Mouse (Mus musculus): ENCODE data around the gene Lypd5. TPM values are rescaled to one million over a fixed set of nuclear protein-coding genes. Genes with fewer than 3 reads are reported as not detected.

Lypd5 gene
- total RNA-seq, 2 experiments from 2014 or later = not detected

DNA sequence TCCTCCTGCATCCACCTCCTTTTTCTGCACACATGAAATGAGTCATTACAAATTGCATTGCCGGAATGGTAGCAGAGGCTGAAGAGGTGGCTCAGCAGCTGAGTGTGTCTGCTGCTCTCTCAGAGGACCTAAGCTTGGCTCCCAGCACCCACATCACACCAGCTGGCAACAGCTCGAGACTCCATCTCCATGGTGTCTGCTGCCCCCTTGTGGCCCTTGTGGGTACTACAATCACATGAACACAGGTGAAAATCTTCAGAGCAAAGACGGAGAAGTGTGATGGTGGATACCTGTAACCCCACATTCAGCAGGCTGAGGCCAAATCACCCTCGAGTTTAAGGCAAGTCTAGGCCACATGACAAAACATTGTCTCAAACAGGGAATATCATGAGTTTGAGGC is 8.9 kb downstream of the Lypd5 start:
- ATAC-seq (ENCODE audit: poor library complexity, severe bottlenecking) = no peak

GRCm38 (mm10) chr7:24359269-24359668 is 10.3 kb downstream of the Lypd5 start:
- no peak for ATAC-seq (ENCODE audit: poor library complexity, severe bottlenecking)

GRCm38 (mm10) chr7:24361001-24361400 is 12.0 kb downstream of the Lypd5 start:
- peak; percentile 25 for ATAC-seq (ENCODE audit: poor library complexity, severe bottlenecking)

- 0 out of 2 replicates have a peak, but pooled peaks have one; percentile 25 for ATAC-seq (ENCODE audit: poor library complexity, severe bottlenecking)
These were observed 14.2 kb downstream of the Lypd5 start for GRCm38 (mm10) chr7:24363228-24363627.

- peak; percentile 71 for ATAC-seq (ENCODE audit: poor library complexity, severe bottlenecking)
These were observed 15.8 kb downstream of the Lypd5 start for GRCm38 (mm10) chr7:24364827-24365226.

DNA sequence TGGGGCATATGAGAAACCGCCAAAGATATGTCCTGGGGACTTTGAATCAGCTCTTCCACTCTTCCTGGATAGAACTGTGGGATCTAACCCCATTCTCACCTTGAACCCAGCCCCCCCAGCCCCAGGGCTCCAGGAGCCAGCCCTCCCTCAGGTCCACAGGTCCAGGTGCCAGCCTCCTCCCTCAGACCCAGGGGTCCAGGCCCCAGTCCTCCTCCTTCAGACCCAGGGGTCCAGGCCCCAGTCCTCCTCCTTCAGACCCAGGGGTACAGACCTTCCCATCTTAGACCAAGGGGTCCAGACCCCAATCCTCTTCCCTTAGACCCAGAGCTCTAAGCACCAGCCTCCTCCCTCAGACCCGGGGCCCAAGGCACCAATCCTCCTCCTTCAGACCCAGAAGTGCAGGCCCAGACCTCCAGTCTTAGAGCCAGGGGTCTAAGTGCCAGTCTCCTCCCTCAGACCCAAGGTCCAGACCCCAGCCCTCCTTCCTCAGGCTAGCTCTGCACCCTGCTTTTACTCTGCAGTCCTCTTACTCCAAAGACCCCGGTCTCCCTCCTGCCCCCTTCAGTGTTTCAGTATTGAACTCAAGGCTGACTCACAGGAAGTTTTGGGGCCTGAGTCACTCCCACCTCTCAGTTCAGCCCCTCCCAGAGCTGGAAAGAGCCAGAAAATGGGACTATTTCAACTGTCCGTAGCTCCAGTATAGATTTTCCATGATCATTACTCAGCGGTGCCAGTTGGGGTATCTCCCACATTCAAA is 16.4 kb downstream of the Lypd5 start:
- no peak for ATAC-seq (ENCODE audit: poor library complexity, severe bottlenecking)

DNA sequence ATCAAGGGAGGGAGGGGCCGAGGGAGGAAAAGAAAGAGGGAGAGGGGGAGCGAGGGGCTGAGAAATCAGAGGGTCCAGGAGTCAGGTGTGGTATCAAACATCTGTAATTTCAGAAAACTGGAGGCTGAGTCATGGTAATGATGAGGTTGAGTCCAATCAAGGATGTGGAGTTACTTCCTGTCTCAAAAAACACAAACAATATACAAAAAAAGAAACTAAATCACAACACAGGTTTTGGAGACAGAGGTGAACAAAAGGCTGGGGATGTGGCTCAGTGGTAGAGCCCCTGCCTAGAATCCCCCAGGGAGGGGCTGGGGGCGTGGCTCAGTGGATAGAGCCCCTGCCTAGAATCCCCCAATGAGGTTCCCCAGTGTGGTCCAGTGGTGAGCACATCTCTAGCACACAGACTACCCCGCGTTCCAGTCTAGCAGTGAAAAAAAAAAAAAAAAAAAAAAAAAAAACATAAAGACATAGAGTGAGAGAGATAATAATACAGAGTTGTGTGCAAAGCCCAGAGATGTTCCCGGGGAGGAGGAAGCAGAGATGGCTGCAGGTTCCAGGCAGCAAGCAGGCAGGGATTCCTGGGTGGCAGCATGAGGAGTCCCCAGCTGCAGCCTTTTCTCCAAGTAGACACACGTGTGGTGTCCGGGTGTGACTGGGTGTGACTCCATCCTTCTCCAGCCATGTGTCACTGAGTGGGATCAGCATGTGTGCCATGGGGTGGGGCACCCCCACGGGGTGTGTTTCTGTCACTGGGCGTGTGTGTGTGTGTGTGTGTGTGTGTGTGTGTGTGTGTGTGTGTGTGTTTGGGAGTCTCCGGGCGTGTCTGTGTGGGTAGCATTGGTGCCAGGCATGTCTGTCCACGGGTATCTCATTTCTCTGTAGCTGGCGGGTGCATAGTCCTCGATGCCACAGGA is 18.0 kb downstream of the Lypd5 start:
- ATAC-seq (ENCODE audit: poor library complexity, severe bottlenecking) = no peak

DNA sequence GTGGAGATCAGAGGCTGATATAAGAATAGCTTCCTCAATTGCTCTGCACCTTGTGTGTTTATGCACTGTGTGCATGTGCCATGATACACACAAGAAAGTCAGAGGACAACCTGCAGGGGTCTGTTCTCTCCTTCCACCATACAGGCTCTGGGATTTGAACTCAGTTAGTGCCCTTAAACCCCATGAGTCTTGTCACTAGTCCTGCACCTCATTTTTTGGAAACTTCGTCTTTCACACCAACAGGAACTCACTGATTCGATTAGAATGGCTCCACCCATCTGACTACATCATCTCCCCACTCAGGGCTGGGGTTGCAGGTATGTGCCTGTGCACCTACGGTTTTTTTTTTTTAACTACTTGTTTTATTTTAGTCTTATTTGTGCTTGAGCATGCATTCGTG is 19.2 kb downstream of the Lypd5 start:
- no peak for ATAC-seq (ENCODE audit: poor library complexity, severe bottlenecking)

- ATAC-seq (ENCODE audit: poor library complexity, severe bottlenecking) = no peak
These were observed 19.9 kb downstream of the Lypd5 start for GRCm38 (mm10) chr7:24368946-24369345.

- ATAC-seq (ENCODE audit: poor library complexity, severe bottlenecking) = peak; percentile 39
These were observed 20.9 kb downstream of the Lypd5 start, which contains the start of gene Kcnn4 for GRCm38 (mm10) chr7:24369731-24370541. Gene Kcnn4 (plus strand): TSS chr7:24370263.

- ATAC-seq (ENCODE audit: poor library complexity, severe bottlenecking) = no peak
These were observed 22.2 kb downstream of the Lypd5 start for GRCm38 (mm10) chr7:24371012-24371808.

DNA sequence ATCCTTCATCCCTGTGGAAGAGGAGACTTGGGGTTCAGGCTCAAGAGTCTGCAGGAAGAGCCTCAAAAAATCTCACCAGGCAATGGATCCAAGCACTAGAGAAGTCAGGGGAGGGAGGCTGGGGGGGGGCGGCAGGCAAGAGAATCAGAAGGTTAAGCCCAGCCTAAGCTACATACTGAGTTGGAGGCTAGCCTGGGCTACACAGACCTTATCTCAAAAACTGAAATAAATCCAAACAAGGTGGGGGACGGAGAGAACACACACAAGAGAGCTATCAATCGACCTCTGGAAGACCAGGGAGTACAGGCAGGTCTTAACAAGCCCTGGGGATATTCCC is 22.8 kb downstream of the Lypd5 start:
- no peak for ATAC-seq (ENCODE audit: poor library complexity, severe bottlenecking)

DNA sequence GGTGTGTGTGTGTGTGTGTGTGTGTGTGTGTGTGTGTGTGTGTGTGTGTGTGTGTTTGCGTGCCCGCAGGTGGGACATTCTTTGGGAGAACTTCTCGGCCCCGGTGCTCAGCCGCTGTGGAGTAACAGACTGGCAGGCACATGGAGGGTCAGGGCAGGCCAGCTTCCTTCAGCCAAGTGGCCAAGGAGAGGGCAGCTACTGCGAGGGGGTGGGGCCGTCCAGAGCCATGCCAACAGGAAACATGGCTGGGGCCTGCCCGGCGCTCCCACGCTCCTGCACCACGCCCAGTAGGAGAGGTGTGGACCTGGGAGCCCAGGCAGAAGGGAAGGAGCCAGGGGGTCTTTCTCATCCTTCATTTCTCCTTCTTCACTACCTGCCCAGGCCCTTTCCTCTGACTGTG is 23.3 kb downstream of the Lypd5 start:
- ATAC-seq (ENCODE audit: poor library complexity, severe bottlenecking) = peak; percentile 10; the same call in 1 of the 2 replicates

DNA sequence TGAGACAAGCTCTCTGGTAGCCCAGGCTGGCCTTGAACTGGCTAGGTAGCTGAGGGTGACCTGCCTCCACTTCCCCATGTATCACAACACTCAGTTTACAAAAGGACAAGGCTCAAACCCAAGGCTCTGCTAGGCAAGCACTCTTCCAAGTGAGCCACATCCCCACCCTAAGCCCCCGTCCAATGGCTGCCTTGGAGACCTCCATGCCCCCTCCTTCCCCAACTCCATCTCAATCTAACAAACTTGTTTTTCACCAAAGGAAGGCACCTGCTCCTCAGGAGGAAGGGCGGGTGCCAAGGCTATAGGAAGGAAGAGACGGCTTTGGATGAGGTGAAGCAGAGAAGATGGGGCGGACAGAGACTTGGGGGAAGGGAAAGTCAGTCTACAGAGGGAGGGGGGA is 23.8 kb downstream of the Lypd5 start:
- no peak for ATAC-seq (ENCODE audit: poor library complexity, severe bottlenecking)

- peak; percentile 39 for ATAC-seq (ENCODE audit: poor library complexity, severe bottlenecking)
These were observed 24.8 kb downstream of the Lypd5 start for GRCm38 (mm10) chr7:24373538-24374379.

DNA sequence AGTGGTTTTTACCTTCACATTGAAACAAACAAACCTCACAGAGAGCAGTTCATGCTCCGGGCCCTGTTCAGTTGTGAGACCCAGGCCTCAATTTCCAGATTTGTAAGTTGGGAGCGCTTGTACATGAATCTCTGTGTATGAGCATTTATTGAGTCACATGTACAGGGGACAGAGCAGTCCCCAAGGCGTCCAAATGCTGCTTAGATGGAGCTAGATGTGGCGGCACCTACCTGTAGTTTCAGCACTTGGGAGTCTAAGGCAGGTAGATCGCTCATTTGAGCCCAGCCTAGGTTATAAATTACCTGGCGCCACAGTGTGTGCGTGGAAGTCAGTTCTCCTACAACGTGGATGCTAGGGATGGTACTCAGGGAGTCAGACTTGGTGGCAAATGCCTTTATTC is 27.5 kb downstream of the Lypd5 start:
- no peak for ATAC-seq (ENCODE audit: poor library complexity, severe bottlenecking)

DNA sequence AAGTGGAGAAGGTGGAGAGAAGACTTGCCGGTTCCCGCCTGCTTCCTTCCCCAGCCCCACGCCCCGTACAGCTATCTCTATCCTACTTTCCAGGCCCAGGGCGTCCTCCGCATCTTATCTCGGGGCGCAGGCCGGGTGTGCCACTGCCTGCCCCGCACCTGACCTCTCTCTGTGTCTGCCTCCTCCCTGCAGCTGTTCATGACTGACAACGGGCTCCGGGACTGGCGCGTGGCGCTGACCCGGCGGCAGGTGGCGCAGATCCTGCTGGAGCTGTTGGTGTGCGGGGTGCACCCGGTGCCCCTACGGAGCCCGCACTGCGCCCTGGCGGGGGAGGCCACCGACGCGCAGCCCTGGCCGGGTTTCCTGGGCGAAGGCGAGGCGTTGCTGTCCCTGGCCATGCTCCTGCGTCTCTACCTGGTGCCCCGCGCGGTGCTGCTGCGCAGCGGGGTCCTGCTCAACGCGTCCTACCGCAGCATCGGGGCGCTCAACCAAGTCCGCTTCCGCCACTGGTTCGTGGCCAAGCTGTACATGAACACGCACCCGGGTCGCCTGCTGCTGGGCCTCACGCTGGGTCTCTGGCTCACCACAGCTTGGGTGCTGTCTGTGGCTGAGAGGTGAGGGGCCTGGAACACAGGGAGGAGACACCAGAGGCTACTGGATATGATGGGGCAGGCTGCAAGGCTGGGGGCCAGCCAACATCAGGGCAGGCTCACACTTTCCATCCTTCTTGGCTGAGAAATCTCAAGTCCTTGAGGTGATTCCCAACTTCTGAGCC is 28.3 kb downstream of the Lypd5 start:
- peak; percentile 11 for ATAC-seq (ENCODE audit: poor library complexity, severe bottlenecking)

DNA sequence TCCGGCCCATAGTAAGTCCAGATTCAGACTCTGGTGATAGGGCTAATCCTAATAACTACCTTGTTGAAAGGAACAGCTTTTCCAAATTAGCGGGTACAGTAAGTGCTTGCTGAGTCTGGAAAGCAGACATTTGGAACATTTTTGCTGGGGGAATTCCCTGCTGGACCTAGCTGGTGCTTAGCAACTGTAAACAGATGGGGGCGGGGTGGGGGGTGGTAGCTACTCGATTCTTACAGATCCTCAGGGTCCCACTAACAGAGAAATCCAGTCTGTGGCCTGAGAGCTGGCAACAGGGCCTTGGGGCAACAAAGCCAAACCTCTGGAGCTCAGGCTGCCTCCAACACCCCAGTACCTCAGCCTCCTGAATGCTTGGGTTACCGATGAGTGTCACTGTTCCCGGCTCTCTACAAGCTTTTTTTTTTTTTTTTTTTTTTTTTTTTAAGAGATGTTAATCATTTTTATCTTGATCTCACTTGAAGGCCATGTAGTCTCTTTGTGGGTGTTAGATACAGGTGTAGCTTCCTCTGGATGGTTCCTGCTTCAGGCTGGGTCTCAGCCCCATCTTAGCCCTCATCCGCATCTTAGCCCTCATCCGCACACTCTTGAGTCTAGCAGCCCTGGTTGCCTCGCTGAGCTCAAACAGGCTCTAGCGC is 29.2 kb downstream of the Lypd5 start:
- no peak for ATAC-seq (ENCODE audit: poor library complexity, severe bottlenecking)

Data from megakaryocyte, adult 5-6 weeks (primary cell).